Mouse (Mus musculus): ENCODE data around the gene Ccp110. TPM values are rescaled to one million over a fixed set of nuclear protein-coding genes. Genes with fewer than 3 reads are reported as not detected.

The Ccp110 gene
- polyA plus RNA-seq, 1 experiment: 0.40 TPM

DNA sequence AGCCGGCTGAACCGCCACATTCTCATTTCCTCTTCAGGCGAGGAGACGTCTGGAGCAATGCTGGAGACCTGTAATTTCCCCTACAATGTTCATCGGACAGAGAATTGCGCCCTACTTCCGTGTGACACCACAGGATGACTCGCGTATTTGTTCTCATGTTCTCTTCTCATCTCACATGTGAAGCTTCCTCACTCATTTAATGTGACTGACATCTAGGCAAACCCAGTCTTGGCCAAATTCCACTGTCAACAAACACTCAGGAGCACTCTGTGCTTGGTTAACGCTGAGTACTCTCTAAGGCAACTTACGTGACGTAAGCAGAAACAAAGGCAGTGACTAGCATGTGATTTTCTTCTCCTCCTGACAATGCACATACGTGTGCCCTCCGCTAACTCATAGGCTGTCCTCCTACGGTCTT lies 9.2 kb upstream of the Ccp110 start:
- Histone ChIP-seq H3K9me3 (no peaks in the 10 kb centered on the region), H3K36me3 (replicated peaks; ENCODE audit: low read length) (peaks cover 46% of the 10 kb centered on the region), H3K27me3 (replicated peaks) (no peaks in the 10 kb centered on the region), H3K4me1 (peaks cover 50% of the 10 kb centered on the region), H3K4me3 (replicated peaks) (peak overlapping the region; percentile 21)
- no peak for TF ChIP-seq GATA1 (IDR thresholded peaks at IDR 0.05; ENCODE audit: borderline replicate concordance, low read length)
- no peak for TF ChIP-seq FLI1 (IDR thresholded peaks at IDR 0.05; ENCODE audit: low read length)

DNA sequence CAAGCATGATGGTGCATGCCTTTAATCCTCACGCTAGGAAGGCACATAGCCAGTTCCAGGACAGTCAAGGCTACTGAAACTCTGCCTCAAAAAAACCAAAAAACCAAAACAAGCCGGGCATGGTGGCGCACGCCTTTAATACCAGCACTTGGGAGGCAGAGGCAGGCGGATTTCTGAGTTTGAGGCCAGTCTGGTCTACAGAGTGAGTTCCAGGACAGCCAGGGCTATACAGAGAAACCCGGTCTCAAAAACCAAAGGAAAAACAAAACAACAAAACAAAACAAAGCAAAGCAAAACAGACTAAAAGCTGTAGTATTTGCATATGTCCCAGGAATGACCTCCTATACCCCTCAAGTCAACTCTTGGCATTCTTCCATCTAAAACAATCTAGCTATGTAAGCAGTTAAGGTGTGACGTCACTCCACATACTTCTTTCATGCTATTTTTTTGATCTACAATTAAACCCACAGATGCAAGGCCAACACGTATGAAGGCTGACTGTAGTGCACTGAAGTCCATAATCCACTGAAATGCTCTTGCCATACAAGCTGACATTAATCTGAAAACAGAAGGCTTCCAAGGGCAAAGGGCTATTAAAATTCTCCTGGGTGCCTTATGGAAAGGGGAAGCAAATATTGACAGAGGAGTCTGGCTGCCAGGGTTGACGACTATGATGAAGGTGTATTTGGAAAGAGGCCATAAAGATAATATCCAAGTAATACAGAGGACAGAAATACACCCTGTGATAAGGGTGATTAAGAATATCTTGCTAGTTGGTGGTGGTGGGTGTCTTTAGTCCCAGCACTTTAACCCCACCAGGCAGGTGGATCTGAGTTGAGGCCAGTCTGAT lies 8.1 kb upstream of the Ccp110 start:
- no peaks in the 10 kb centered on the region for H3K9me3 ChIP-seq
- peaks cover 42% of the 10 kb centered on the region for H3K4me1 ChIP-seq
- H3K36me3 ChIP-seq (replicated peaks; ENCODE audit: low read length): peaks cover 35% of the 10 kb centered on the region
- peak overlapping the region; percentile 98 for H3K4me3 ChIP-seq (replicated peaks)
- no peak for TF ChIP-seq FLI1 (IDR thresholded peaks at IDR 0.05; ENCODE audit: low read length)
- TF ChIP-seq GATA1 (IDR thresholded peaks at IDR 0.05; ENCODE audit: borderline replicate concordance, low read length): no peak
- H3K27me3 ChIP-seq (replicated peaks): no peaks in the 10 kb centered on the region

DNA sequence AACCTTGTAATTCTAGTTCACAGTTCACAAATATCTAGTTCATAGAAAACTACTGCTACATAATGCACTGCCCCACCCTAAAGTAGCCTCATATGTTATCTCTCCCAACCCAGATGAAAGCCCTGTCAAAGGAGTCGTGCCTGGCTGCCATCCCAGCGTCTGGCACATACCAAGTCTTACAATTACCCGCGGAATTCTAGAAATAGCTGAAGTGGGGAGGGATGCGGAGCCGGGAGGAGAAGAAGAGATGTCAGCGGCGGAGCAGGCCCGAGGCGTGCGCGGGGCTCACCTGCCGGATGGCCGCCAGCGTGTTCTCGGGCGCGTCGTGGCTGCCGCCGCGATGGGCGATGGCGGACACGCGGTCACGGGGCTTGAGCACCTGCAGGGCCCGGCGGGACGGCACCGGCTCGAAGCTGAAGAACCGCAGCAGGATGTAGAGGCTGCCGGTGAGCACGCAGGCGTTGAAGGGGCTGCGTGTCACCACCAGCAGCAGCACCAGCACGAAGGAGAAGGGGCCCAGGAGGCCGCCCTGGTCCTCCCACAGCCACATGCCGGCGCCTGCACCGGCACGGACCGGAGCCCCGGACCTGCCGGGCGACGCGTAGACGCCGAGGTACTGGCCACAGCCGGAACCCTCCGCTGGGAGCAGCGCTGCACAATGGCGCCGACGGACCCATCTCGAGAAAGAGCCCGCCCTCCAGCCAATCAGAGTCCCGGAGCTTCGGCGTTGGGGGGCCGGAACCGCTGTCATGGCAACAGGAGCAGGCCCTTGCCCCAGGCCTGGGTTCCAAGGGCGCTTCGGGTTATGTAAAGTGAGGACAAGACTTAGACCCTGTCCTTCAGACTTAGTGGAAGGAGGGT lies 7.0 kb upstream of the Ccp110 start, which contains the start of gene Gde1:
Gene Gde1 (minus strand): TSS at position 678 of the 861 bp plus-strand sequence.
- TF ChIP-seq FLI1 (IDR thresholded peaks at IDR 0.05; ENCODE audit: low read length): no peak
- no peak for TF ChIP-seq GATA1 (IDR thresholded peaks at IDR 0.05; ENCODE audit: borderline replicate concordance, low read length)

DNA sequence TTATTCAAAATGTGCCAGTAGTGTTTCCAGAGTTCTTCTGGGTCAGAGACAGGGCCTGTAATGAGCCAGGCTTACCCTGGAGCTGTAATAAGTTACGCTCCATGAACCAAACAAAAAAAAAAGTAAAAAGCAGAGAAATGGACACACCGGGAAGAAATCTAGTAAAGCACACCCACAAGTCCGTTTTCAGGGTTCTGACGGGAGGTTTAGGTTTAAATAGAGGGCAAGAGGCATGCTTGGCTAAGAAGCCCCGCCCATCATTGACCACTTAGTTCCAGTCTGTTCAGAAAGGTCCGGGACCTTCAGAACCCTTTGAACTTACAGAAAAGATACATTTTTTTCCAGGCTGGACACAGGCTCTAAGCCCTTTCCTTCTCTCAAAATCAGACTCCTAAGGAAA lies 6.3 kb upstream of the Ccp110 start:
- H3K27me3 ChIP-seq (replicated peaks): no peaks in the 10 kb centered on the region
- TF ChIP-seq GATA1 (IDR thresholded peaks at IDR 0.05; ENCODE audit: borderline replicate concordance, low read length) (no peak), FLI1 (IDR thresholded peaks at IDR 0.05; ENCODE audit: low read length) (no peak)
- peaks cover 34% of the 10 kb centered on the region for H3K4me1 ChIP-seq
- peak overlapping the region; percentile 98 for H3K4me3 ChIP-seq (replicated peaks)
- peaks cover 20% of the 10 kb centered on the region for H3K36me3 ChIP-seq (replicated peaks; ENCODE audit: low read length)
- no peaks in the 10 kb centered on the region for H3K9me3 ChIP-seq

More for the DNA sequence above, 7.0 kb upstream of the Ccp110 start, which contains the start of gene Gde1:
- Histone ChIP-seq H3K27me3 (replicated peaks) (no peaks in the 10 kb centered on the region), H3K36me3 (replicated peaks; ENCODE audit: low read length) (peaks cover 25% of the 10 kb centered on the region), H3K9me3 (no peaks in the 10 kb centered on the region), H3K4me1 (peaks cover 34% of the 10 kb centered on the region), H3K4me3 (replicated peaks) (peak within 1 kb of the TSS; percentile 98)

DNA sequence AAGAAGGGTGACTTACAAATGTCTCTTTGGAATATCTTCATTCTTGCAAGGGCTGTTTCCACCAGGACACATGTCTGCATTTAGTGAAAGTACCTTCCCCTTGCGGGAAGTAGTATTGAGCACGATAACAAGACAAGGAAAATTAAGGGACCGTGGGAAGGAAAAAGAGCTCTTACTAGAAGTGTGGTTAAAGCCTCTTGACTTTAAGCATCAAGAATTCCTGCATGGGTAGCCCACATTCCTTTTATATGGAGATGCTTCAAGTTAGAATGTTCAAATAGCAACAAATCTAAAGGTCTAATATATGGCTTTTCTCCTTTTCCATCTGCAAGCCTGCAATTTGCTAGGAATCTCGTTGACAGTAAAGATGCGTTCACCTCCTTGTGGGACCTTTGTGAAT lies 5.9 kb upstream of the Ccp110 start:
- Histone ChIP-seq H3K9me3 (no peaks in the 10 kb centered on the region), H3K36me3 (replicated peaks; ENCODE audit: low read length) (peaks cover 18% of the 10 kb centered on the region), H3K27me3 (replicated peaks) (no peaks in the 10 kb centered on the region), H3K4me3 (replicated peaks) (no peak overlapping the region), H3K4me1 (peaks cover 34% of the 10 kb centered on the region)
- TF ChIP-seq FLI1 (IDR thresholded peaks at IDR 0.05; ENCODE audit: low read length) (no peak), GATA1 (IDR thresholded peaks at IDR 0.05; ENCODE audit: borderline replicate concordance, low read length) (no peak)

DNA sequence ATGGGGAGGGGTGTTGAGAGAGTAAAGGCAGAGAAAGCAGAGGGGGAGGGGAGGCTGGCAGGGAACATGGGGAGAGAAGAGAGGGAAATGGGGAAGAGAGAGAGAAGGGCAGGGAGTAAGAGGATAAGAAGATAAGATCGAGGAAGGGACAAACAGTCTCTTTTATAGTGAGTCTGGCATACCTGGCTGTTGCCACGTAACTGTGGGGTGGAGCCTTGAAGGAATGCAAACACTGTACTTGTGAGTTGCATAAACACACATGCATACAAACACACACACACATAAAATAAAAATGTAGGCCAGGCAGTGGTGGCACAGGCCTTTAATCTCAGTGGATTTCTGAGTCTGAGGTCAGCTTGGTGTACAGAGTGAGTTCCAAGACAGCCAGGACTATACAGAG lies 5.1 kb upstream of the Ccp110 start:
- Histone ChIP-seq H3K4me3 (replicated peaks) (no peak overlapping the region), H3K4me1 (peaks cover 34% of the 10 kb centered on the region), H3K9me3 (no peaks in the 10 kb centered on the region), H3K27me3 (replicated peaks) (no peaks in the 10 kb centered on the region), H3K36me3 (replicated peaks; ENCODE audit: low read length) (peaks cover 11% of the 10 kb centered on the region)
- TF ChIP-seq FLI1 (IDR thresholded peaks at IDR 0.05; ENCODE audit: low read length) (no peak), GATA1 (IDR thresholded peaks at IDR 0.05; ENCODE audit: borderline replicate concordance, low read length) (no peak)

DNA sequence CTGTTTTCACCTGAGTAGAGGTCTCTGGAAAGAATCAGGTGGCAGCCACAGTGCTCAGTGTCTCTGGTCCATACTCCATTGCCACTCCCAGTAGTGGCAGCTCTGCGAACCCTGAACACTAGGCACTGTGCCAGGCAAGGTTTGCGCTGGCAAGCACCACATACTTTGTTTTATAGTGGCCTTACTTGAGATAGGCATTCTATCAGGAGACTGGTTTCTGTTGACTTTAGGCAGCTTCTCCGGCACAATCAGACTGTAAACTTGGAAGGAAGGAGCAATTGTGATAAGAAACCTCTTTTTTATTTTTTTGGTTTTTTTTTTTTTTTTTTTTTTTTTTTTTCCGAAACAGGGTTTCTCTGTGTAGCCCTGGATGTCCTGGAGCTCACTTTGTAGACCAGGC lies 4.3 kb upstream of the Ccp110 start:
- TF ChIP-seq FLI1 (IDR thresholded peaks at IDR 0.05; ENCODE audit: low read length): no peak
- no peak for TF ChIP-seq GATA1 (IDR thresholded peaks at IDR 0.05; ENCODE audit: borderline replicate concordance, low read length)
- Histone ChIP-seq H3K4me3 (replicated peaks) (no peak overlapping the region), H3K4me1 (peaks cover 38% of the 10 kb centered on the region), H3K36me3 (replicated peaks; ENCODE audit: low read length) (peaks cover 6% of the 10 kb centered on the region), H3K9me3 (no peaks in the 10 kb centered on the region), H3K27me3 (replicated peaks) (no peaks in the 10 kb centered on the region)

DNA sequence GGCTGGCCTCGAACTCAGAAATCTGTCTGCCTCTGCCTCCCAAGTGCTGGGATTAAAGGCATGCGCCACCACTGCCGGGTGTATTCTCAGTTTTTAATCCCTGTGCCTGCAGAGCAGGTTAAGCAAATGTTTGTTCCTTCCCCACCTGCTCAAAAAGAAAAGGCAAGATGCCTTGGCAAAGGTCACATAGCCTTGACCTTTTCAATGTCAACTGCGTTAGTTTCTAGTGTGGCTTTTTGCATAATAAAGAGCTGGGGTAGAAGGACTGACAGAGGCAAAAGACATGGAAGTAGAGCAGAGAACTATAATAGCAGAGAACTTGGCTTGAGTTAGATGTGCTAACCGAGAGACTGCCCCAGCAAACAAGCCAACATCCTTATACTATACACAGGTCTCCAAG lies 1.6 kb upstream of the Ccp110 start:
- Histone ChIP-seq H3K4me1 (peaks cover 25% of the 10 kb centered on the region), H3K27me3 (replicated peaks) (no peaks in the 10 kb centered on the region), H3K4me3 (replicated peaks) (no peak overlapping the region), H3K36me3 (replicated peaks; ENCODE audit: low read length) (peaks cover 11% of the 10 kb centered on the region), H3K9me3 (no peaks in the 10 kb centered on the region)
- TF ChIP-seq FLI1 (IDR thresholded peaks at IDR 0.05; ENCODE audit: low read length) (no peak), GATA1 (IDR thresholded peaks at IDR 0.05; ENCODE audit: borderline replicate concordance, low read length) (no peak)

DNA sequence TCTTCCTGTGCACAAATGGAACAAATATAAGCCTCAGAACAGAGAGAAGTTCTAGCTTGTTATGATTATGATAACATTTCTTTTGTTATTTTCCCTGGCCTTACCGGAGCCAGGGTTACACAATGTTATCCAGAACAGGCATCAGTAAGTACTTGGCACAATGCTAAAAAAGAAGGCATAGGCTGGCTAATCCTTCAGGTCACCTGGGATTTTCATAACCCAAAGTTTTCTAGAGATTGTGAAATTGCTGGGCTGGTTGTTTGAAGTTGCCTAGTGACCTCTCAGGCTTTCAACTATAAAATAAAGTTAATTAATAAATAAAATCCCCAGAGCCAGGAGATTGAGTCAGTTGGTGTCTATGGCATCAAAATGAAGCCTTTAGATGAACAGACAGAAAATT lies 2.5 kb downstream of the Ccp110 start:
- Histone ChIP-seq H3K4me3 (replicated peaks) (no peak overlapping the region), H3K9me3 (no peaks in the 10 kb centered on the region), H3K4me1 (peaks cover 19% of the 10 kb centered on the region), H3K36me3 (replicated peaks; ENCODE audit: low read length) (peaks cover 38% of the 10 kb centered on the region), H3K27me3 (replicated peaks) (no peaks in the 10 kb centered on the region)
- TF ChIP-seq GATA1 (IDR thresholded peaks at IDR 0.05; ENCODE audit: borderline replicate concordance, low read length) (no peak), FLI1 (IDR thresholded peaks at IDR 0.05; ENCODE audit: low read length) (no peak)

Measured in megakaryocyte, embryonic 14.5 days (primary cell).